Mouse (Mus musculus) intestine, embryonic 16.5 days (tissue): Measurements from ENCODE around the gene Msrb2. TPM values are rescaled to one million over a fixed set of nuclear protein-coding genes. Genes with fewer than 3 reads are reported as not detected.

ENCODE experiments used
- ATAC-seq: fragments of 200-750 bp; cut with Nextera tagmentation; 2 replicates; pipeline ENCODE4 v1.8.0; 2017; ENCODE audit warnings: moderate TSS enrichment, moderate library complexity
- H3K27ac ChIP-seq: fragments of 300-500 bp; sonication (generic); 2 replicates; pipeline ENCODE4 v1.5.1; 2014; ENCODE audit warnings: mild to moderate bottlenecking, low read length
- H3K27me3 ChIP-seq: fragments of 300-500 bp; sonication (generic); replicated peaks from 2 replicates; pipeline ENCODE4 v1.6.1; 2014; ENCODE audit warnings: low read length, control low read depth, mixed read lengths; ENCODE audit not compliant: control insufficient read depth, insufficient read depth
- H3K36me3 ChIP-seq: fragments of 300-500 bp; sonication (generic); 2 replicates; pipeline ENCODE4 v1.6.1; 2014; ENCODE audit warnings: low read length, control low read depth; ENCODE audit not compliant: control insufficient read depth, insufficient read depth
- H3K4me1 ChIP-seq: fragments of 300-500 bp; sonication (generic); 2 replicates; pipeline ENCODE4 v1.6.1; 2014; ENCODE audit warnings: low read length, control low read depth, mixed read lengths; ENCODE audit not compliant: control insufficient read depth, insufficient read depth
- H3K4me2 ChIP-seq: fragments of 300-500 bp; sonication (generic); 2 replicates; pipeline ENCODE4 v1.6.1; 2014; ENCODE audit warnings: low read depth, low read length, control low read depth
- H3K4me3 ChIP-seq: fragments of 300-500 bp; sonication (generic); 2 replicates; pipeline ENCODE4 v1.5.1; 2014; ENCODE audit warnings: mild to moderate bottlenecking, low read length
- H3K9ac ChIP-seq: fragments of 300-500 bp; sonication (generic); 2 replicates; pipeline ENCODE4 v1.6.1; 2014; ENCODE audit warnings: low read depth, low read length
- H3K9me3 ChIP-seq: fragments of 300-500 bp; sonication (generic); 2 replicates; pipeline ENCODE4 v1.6.1; 2016; ENCODE audit warnings: low read length, control low read depth; ENCODE audit not compliant: control insufficient read depth
- whole genome bisulfite sequencing: fragments of 180-500 bp; shearing (Covaris S2); extraction: QIAGEN DNeasy Blood & Tissue Kit; methylation state at CpG from one replicate; pipeline ENCODE4 v1.1.7; 2014; 5-methylcytosine and 5-hydroxymethylcytosine counted together
- polyA plus RNA-seq: library from polyadenylated mRNA; unstranded; fragments of >200 nt; fragmentation: Nextera tagmentation; extraction: Ambion mirVana; gene quantifications from 2 replicates; pipeline ENCODE4 v1.2.1, GENCODE M21; 2015

Msrb2 gene
- polyA plus RNA-seq, 1 experiment from 2014 or later = 22.1 TPM

DNA sequence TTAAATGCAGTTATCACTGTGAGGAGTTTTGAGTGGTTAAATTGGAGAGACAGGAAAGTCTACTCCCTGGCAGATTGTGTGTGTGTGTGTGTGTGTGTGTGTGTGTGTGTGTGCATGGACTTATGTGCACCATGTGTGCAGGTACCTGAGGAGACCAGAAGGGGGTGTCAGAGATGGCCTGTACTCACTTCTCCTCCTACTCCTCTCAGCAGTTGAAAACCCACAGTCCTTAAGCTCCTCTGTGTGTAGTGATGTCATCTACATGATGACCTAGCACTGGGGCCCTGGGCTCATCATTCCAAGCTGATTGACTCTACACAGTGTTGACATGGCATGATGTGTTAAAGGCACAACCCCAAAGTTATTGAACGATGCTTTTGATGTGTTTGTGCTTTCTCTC is 11.0 kb downstream of the Msrb2 start:
- no peaks in the 10 kb centered on the region for H3K4me1 ChIP-seq
- no peak for ATAC-seq
- H3K4me3 ChIP-seq = no peak overlapping the region
- H3K27ac ChIP-seq = no peak overlapping the region
- H3K36me3 ChIP-seq = no peaks in the 10 kb centered on the region; the same call in 1 of the 2 replicates
- no peaks in the 10 kb centered on the region; the same call in 1 of the 2 replicates for H3K9me3 ChIP-seq
- WGBS = 54% methylated on average over 1 of the region's 1 CpGs
- no peaks in the 10 kb centered on the region for H3K27me3 ChIP-seq
- no peak overlapping the region for H3K4me2 ChIP-seq
- no peak overlapping the region for H3K9ac ChIP-seq

DNA sequence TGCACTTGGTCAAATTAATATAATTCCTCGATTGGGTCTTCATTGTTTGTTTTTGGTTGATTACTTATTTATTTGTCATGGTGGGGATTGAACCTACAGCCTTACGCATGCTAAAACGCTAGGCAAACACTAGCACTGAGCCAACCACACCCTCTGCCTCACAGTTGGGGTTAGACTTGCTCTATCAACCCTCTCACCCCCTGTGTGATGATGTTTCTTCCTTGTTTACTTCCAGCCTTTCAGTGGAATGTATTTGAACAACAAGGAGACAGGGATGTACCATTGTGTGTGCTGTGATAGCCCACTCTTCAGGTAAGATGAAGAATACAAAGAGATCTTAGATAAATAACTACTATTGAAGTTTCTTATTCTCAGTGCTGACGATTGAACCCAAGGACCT is 11.8 kb downstream of the Msrb2 start:
- no peak overlapping the region for H3K4me3 ChIP-seq
- no peaks in the 10 kb centered on the region; the same call in 1 of the 2 replicates for H3K36me3 ChIP-seq
- no peak overlapping the region for H3K4me2 ChIP-seq
- ATAC-seq = no peak
- no peaks in the 10 kb centered on the region for H3K27me3 ChIP-seq
- no peak overlapping the region for H3K9ac ChIP-seq
- no peaks in the 10 kb centered on the region for H3K4me1 ChIP-seq
- H3K9me3 ChIP-seq = no peaks in the 10 kb centered on the region; the same call in 1 of the 2 replicates
- no peak overlapping the region for H3K27ac ChIP-seq
- 63% methylated on average over 4 of the region's 4 CpGs for WGBS

DNA sequence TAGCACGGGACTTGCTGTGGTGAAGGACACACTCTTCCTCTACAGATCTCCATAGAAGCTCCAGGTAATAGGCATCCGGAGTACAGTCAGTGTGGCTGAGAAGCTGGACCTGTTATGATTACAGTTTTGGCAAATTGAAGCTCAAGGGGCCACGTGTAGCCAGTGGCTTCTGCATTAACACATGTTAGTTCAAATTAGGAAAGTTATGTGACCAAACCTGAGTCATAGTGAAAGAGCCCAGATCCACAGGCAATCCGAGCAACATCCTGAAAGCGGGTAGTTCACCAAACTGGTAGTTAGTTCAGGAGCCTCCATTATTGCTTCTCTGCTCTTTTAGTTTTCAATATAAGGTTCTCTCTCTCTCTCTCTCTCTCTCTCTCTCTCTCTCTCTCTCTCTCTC is 14.5 kb downstream of the Msrb2 start:
- WGBS = 86% methylated on average over 5 of the region's 5 CpGs
- Histone ChIP-seq H3K4me3 (no peak overlapping the region), H3K36me3 (no peaks in the 10 kb centered on the region; the same call in 1 of the 2 replicates), H3K27me3 (no peaks in the 10 kb centered on the region), H3K9me3 (no peaks in the 10 kb centered on the region; the same call in 1 of the 2 replicates), H3K27ac (no peak overlapping the region), H3K9ac (no peak overlapping the region), H3K4me2 (no peak overlapping the region), H3K4me1 (0 out of 2 replicates have a peak, but pooled peaks cover 1% of the 10 kb centered on the region)
- no peak for ATAC-seq

DNA sequence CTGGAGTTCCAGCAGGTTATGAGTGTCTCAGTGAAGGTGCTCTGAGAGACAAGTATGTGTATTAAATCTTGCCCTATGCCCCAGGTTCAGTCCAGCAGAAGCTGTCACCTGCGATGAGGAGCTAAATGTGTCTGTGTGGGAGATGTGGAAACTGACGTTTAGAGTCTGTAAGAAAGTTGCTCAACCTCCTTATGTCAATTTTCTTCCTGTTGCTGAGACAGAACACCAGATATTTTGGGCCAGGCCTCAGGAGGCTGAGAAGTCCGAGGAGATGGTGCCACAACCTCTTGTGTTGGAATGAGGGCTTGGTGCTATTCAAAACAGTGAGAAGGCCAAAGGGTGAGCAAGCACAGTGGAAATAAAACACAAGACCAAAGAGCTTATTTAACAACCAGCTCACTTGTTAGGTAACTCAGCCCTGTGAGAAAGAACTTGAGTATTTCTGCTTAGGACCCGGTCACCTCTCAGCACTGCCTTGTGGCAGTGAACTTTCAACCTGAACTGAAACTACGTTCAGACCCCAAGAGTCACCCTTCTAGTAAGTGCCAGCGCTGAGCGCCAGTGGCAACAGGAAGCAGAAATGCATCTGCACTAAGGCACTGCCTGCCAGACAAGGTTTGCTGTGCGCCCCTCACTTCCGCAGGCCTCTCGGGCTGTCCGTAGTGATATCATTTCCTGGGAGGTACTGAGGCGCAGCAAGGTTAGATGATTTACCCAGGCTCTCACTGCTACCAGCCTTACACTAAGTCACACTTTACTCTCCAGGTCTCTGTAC is 17.3 kb downstream of the Msrb2 start:
- Histone ChIP-seq H3K36me3 (no peaks in the 10 kb centered on the region), H3K4me3 (no peak overlapping the region), H3K9me3 (no peaks in the 10 kb centered on the region), H3K4me2 (no peak overlapping the region), H3K4me1 (0 out of 2 replicates have a peak, but pooled peaks cover 3% of the 10 kb centered on the region), H3K9ac (no peak overlapping the region), H3K27ac (no peak overlapping the region; the same call in 1 of the 2 replicates), H3K27me3 (no peaks in the 10 kb centered on the region)
- ATAC-seq = no peak
- 82% methylated on average over 12 of the region's 12 CpGs for WGBS

DNA sequence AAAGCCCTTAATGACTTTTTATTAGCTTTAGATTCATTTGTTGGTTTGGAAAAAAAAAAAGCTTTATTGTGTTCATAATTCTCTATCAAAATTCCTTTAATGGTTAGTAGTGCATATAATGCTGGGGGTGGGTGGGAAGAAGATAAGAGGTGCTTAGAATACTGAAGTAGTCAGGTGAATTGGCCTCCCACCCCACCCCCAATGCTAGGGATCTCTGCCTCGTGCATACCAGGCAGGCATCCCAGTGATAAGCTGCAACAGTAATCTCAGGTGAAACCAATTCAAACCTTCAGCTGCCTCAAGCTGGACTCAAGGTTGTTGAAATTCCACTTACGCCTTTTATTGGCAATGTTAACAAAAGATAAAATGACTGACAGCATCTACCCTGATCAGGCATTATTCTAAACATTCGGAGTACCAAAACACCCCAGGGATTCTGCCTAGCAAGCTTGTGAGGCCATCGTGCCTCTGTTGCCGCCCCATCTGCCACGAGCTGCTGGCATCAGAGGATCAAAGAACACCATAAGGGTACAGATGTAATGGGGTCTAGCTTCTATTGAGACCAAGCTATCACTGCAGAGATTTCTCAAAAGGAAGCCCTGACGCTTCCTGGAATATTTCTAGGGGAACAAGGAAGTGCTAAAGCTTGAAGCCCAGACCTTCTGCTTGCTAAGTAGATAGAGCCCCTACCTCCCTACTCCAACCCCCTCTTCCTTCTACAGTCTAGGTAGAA is 19.3 kb downstream of the Msrb2 start:
- WGBS = 49% methylated on average over 7 of the region's 7 CpGs
- no peak overlapping the region for H3K9ac ChIP-seq
- no peaks in the 10 kb centered on the region for H3K27me3 ChIP-seq
- ATAC-seq = peak; percentile 82
- H3K9me3 ChIP-seq = no peaks in the 10 kb centered on the region
- H3K4me1 ChIP-seq = 0 out of 2 replicates have a peak, but pooled peaks cover 3% of the 10 kb centered on the region
- no peak overlapping the region for H3K4me2 ChIP-seq
- no peak overlapping the region for H3K4me3 ChIP-seq
- peak overlapping the region; percentile 57 for H3K27ac ChIP-seq
- no peaks in the 10 kb centered on the region for H3K36me3 ChIP-seq

DNA sequence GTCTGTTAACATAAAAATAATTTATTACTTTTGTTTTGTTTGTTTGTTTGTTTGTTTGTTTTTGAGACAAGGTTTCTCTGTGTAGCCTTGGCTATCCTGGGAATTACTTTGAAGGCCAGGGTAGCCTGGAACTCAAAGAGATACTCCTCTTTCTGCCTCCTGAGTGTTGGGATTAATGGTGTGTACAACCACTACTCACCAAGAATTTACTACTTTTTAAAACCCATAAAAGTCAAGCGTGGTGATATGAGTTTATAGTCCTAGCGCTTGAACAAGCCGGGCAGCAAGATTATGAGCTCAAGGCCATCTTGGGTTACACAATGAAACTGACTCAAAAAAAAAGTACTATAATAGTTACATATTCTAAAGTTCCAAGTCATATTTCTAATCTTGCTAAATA is 20.4 kb downstream of the Msrb2 start:
- WGBS = 51% methylated on average over 3 of the region's 3 CpGs
- H3K27me3 ChIP-seq = no peaks in the 10 kb centered on the region
- H3K4me3 ChIP-seq = no peak overlapping the region
- H3K4me2 ChIP-seq = no peak overlapping the region
- no peak overlapping the region for H3K9ac ChIP-seq
- H3K4me1 ChIP-seq = 0 out of 2 replicates have a peak, but pooled peaks cover 3% of the 10 kb centered on the region
- H3K27ac ChIP-seq = no peak overlapping the region
- peak; percentile 55 for ATAC-seq
- H3K9me3 ChIP-seq = no peaks in the 10 kb centered on the region
- H3K36me3 ChIP-seq = no peaks in the 10 kb centered on the region

DNA sequence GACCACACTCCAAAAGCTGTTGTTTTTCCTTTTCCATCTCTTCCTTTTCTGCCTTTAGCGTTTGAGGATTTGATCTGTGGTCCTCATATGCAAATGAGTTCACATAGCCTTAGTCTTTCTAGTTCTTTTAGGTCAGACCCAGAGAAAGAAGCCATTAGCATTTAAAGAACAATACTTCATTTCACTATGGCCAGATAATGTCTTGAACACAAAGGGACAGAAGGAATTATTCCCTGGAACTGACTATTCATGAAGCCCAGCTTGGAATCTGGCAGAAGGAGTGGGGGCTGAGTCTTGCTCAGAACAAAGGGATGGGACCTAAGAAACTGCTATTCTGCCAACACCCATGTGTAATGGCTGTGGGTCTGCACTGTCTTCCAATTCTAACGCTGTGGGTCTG is 21.6 kb downstream of the Msrb2 start:
- Histone ChIP-seq H3K27me3 (no peaks in the 10 kb centered on the region), H3K9ac (no peak overlapping the region), H3K4me1 (0 out of 2 replicates have a peak, but pooled peaks cover 3% of the 10 kb centered on the region), H3K4me2 (no peak overlapping the region), H3K27ac (no peak overlapping the region), H3K36me3 (no peaks in the 10 kb centered on the region), H3K4me3 (no peak overlapping the region), H3K9me3 (no peaks in the 10 kb centered on the region)
- 44% methylated on average over 2 of the region's 2 CpGs for WGBS
- ATAC-seq = no peak

DNA sequence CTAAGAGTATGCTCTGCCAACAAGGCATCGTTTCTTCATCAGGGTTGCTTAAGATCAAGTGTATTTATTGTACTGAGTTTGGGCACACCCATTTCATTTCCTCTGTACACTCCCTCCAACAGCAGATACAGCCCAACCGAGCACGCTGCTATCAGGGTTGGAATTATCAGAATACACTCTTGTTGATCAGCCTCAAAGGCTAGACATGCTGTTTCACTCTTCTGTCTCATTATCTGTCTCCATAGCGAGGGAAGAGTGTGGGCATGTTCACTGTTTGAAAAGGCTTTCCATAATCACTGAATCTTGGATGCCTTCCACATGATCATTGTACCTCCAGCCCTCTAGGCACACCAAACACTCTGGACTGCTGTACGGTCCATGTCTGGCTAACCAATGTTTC is 34.2 kb downstream of the Msrb2 start:
- no peak overlapping the region for H3K27ac ChIP-seq

DNA sequence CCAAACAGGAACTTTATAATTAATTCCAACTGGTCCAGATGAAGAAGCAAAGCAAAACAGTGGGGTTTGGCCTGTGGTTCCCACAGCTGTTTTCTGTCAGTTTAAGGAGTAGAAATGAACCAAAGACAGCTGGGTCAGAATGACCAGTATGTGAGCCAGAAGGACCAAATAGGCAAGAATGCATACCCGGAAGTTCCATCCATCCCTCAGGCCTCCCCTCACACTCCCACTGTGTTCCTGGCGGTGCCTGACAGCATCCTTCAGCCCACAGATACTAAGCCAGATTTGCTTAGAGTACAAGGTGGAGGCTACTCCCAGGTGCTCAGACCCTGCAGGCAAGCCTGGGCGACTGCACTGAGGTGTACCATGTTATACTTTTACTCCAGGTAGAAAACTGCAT is 35.3 kb downstream of the Msrb2 start:
- H3K27me3 ChIP-seq = no peaks in the 10 kb centered on the region

More for the DNA sequence above, 34.2 kb downstream of the Msrb2 start:
- 54% methylated on average over 5 of the region's 5 CpGs for WGBS
- Histone ChIP-seq H3K9ac (no peak overlapping the region), H3K4me3 (no peak overlapping the region), H3K4me1 (no peaks in the 10 kb centered on the region), H3K4me2 (no peak overlapping the region), H3K36me3 (no peaks in the 10 kb centered on the region), H3K9me3 (no peaks in the 10 kb centered on the region), H3K27me3 (no peaks in the 10 kb centered on the region)
- ATAC-seq = no peak

More for the DNA sequence above, 35.3 kb downstream of the Msrb2 start:
- ATAC-seq = no peak
- WGBS = 60% methylated on average over 3 of the region's 3 CpGs
- Histone ChIP-seq H3K9ac (no peak overlapping the region), H3K4me2 (no peak overlapping the region), H3K4me1 (no peaks in the 10 kb centered on the region), H3K36me3 (no peaks in the 10 kb centered on the region), H3K4me3 (no peak overlapping the region), H3K27ac (no peak overlapping the region), H3K9me3 (no peaks in the 10 kb centered on the region)
